Mouse (Mus musculus) G1E (cell line): Measurements from ENCODE around the gene Hs1bp3. TPM values are rescaled to one million over a fixed set of nuclear protein-coding genes. Genes with fewer than 3 reads are reported as not detected.

Experiments used
- ATAC-seq: 2 replicates; pipeline ENCODE4 v1.8.0; 2016; ENCODE audit warnings: mild to moderate bottlenecking; ENCODE audit not compliant: insufficient number of reproducible peaks, poor library complexity, low FRiP score, severe bottlenecking; ENCODE audit errors: extremely low read depth
- DNase-seq: peaks from one replicate; pipeline ENCODE4 v3.0.0; 2012; ENCODE audit warnings: low spot score
- H3K27me3 ChIP-seq: 2 replicates; pipeline ENCODE4 v1.6.1; 2012; ENCODE audit warnings: mild to moderate bottlenecking, low read length, inconsistent platforms; ENCODE audit not compliant: insufficient read depth
- H3K36me3 ChIP-seq: replicated peaks from 2 replicates; pipeline ENCODE3; 2012; ENCODE audit warnings: mild to moderate bottlenecking, inconsistent platforms
- H3K4me1 ChIP-seq: 2 replicates; pipeline ENCODE4 v1.6.1; 2012; ENCODE audit warnings: low read depth, low read length, inconsistent platforms, mixed read lengths; ENCODE audit not compliant: insufficient read depth
- H3K4me3 ChIP-seq: 2 replicates; pipeline ENCODE4 v1.5.1; 2012; ENCODE audit warnings: low read depth, mild to moderate bottlenecking, inconsistent platforms, low read length, moderate library complexity, mixed read lengths
- H3K9me3 ChIP-seq: replicated peaks from 2 replicates; pipeline ENCODE4 v1.6.1; 2012; ENCODE audit warnings: inconsistent platforms
- CTCF ChIP-seq: IDR thresholded peaks from 2 replicates; pipeline ENCODE4 v1.5.1; 2012; ENCODE audit warnings: low read depth, low read length, inconsistent platforms, mixed read lengths
- GATA1 ChIP-seq: IDR thresholded peaks from 2 replicates; pipeline ENCODE4 v1.6.1; 2012; ENCODE audit warnings: borderline replicate concordance, low read length, inconsistent platforms, mixed read lengths
- GATA2 ChIP-seq: IDR thresholded peaks from 2 replicates; pipeline ENCODE4 v1.6.1; 2012; ENCODE audit warnings: low read depth, low read length, inconsistent platforms, borderline replicate concordance
- POLR2AphosphoS5 ChIP-seq: IDR thresholded peaks from 2 replicates; pipeline ENCODE4 v1.6.1; 2012; ENCODE audit warnings: low read depth, low read length, inconsistent platforms; ENCODE audit not compliant: insufficient replicate concordance
- TAL1 ChIP-seq: conservative IDR thresholded peaks from 2 replicates; pipeline ENCODE4 v1.6.1; 2012; ENCODE audit warnings: low read depth, low read length, inconsistent platforms, mixed read lengths
- polyA plus RNA-seq: library from polyadenylated mRNA; stranded (reverse); fragments of >175 nt; gene quantifications from 2 replicates; pipeline ENCODE4 v1.2.3, GENCODE M21; 2012
- total RNA-seq, 2 experiments: library from RNA; stranded (forward) in 1 of 2; stranded (reverse) in 1 of 2; fragments of 200-1000 nt in 1 of 2; fragments of >200 nt in 1 of 2; fragmentation: Nextera tagmentation in 1 of 2; gene quantifications; 2 replicates each; pipeline ENCODE4 v1.2.3; 2014 to 2017

Hs1bp3 gene
- total and polyA plus RNA-seq, 3 experiments, result 17.6 to 19.1 (median 18.8) TPM

- DNase-seq, result no peak
- Histone ChIP-seq H3K36me3 (no peaks in the 10 kb centered on the region), H3K4me3 (no peak overlapping the region)
These were observed 25.3 kb upstream of the Hs1bp3 start for GRCm38 (mm10) chr12:8287970-8288369.

GRCm38 (mm10) chr12:8289099-8289498 lies 24.1 kb upstream of the Hs1bp3 start:
- no peaks in the 10 kb centered on the region for H3K36me3 ChIP-seq
- ATAC-seq, result no peak

More at GRCm38 (mm10) chr12:8287970-8288369, 25.3 kb upstream of the Hs1bp3 start:
- H3K27me3 ChIP-seq, result no peaks in the 10 kb centered on the region
- H3K9me3 ChIP-seq, result no peaks in the 10 kb centered on the region
- TF ChIP-seq CTCF, result no peak
- no peak for TF ChIP-seq GATA2
- TF ChIP-seq GATA1, result no peak
- no peak for TF ChIP-seq POLR2AphosphoS5
- TF ChIP-seq TAL1, result no peak
- H3K4me1 ChIP-seq, result no peaks in the 10 kb centered on the region
- no peak for ATAC-seq

GRCm38 (mm10) chr12:8289499-8289898 lies 23.7 kb upstream of the Hs1bp3 start:
- no peak overlapping the region for H3K4me3 ChIP-seq
- TF ChIP-seq GATA1 (no peak), CTCF (no peak), GATA2 (no peak), POLR2AphosphoS5 (no peak), TAL1 (no peak)
- ATAC-seq, result no peak
- H3K36me3 ChIP-seq, result no peaks in the 10 kb centered on the region
- no peaks in the 10 kb centered on the region for H3K4me1 ChIP-seq
- no peak for DNase-seq
- no peaks in the 10 kb centered on the region for H3K9me3 ChIP-seq
- H3K27me3 ChIP-seq, result no peaks in the 10 kb centered on the region

More at GRCm38 (mm10) chr12:8289099-8289498, 24.1 kb upstream of the Hs1bp3 start:
- DNase-seq, result no peak
- Histone ChIP-seq H3K4me3 (no peak overlapping the region), H3K4me1 (no peaks in the 10 kb centered on the region), H3K9me3 (no peaks in the 10 kb centered on the region), H3K27me3 (no peaks in the 10 kb centered on the region)
- TF ChIP-seq POLR2AphosphoS5, result no peak
- TF ChIP-seq GATA2, result no peak
- no peak for TF ChIP-seq TAL1
- no peak for TF ChIP-seq GATA1
- no peak for TF ChIP-seq CTCF

GRCm38 (mm10) chr12:8291157-8291853 lies 21.9 kb upstream of the Hs1bp3 start:
- no peak for DNase-seq
- no peaks in the 10 kb centered on the region for H3K9me3 ChIP-seq
- no peaks in the 10 kb centered on the region for H3K27me3 ChIP-seq
- TF ChIP-seq TAL1, result no peak
- no peak for TF ChIP-seq CTCF
- TF ChIP-seq POLR2AphosphoS5, result no peak
- no peak for TF ChIP-seq GATA2
- no peak for TF ChIP-seq GATA1
- no peaks in the 10 kb centered on the region for H3K4me1 ChIP-seq
- H3K4me3 ChIP-seq, result no peak overlapping the region
- H3K36me3 ChIP-seq, result no peaks in the 10 kb centered on the region
- ATAC-seq, result no peak

GRCm38 (mm10) chr12:8295307-8295913 lies 17.8 kb upstream of the Hs1bp3 start:
- TF ChIP-seq CTCF (no peak), GATA2 (no peak), TAL1 (no peak), GATA1 (no peak)
- Histone ChIP-seq H3K4me3 (no peak overlapping the region), H3K4me1 (no peaks in the 10 kb centered on the region), H3K36me3 (no peaks in the 10 kb centered on the region), H3K9me3 (peaks cover 18% of the 10 kb centered on the region), H3K27me3 (peaks cover 5% of the 10 kb centered on the region; the same call in 1 of the 2 replicates)
- no peak for ATAC-seq
- no peak for DNase-seq

- TF ChIP-seq CTCF, result no peak
- TF ChIP-seq TAL1, result no peak
- TF ChIP-seq GATA1, result no peak
- TF ChIP-seq POLR2AphosphoS5, result no peak
- no peak for TF ChIP-seq GATA2
- Histone ChIP-seq H3K27me3 (peaks cover 5% of the 10 kb centered on the region; the same call in 1 of the 2 replicates), H3K4me3 (no peak overlapping the region)
These were observed 17.1 kb upstream of the Hs1bp3 start for GRCm38 (mm10) chr12:8296154-8296553.

More at GRCm38 (mm10) chr12:8296154-8296553, 17.1 kb upstream of the Hs1bp3 start:
- ATAC-seq (no peak), DNase-seq (no peak)
- Histone ChIP-seq H3K36me3 (no peaks in the 10 kb centered on the region), H3K4me1 (no peaks in the 10 kb centered on the region), H3K9me3 (peaks cover 21% of the 10 kb centered on the region)
